Mouse (Mus musculus) stomach, postnatal 0 days (tissue): Measurements from ENCODE around the gene 1810043G02Rik. TPM values are rescaled to one million over a fixed set of nuclear protein-coding genes. Genes with fewer than 3 reads are reported as not detected.

Source experiments
- ATAC-seq: fragments of 200-750 bp; cut with Nextera tagmentation; 2 replicates; pipeline ENCODE4 v1.8.0; 2017; ENCODE audit not compliant: low FRiP score, low TSS enrichment
- DNase-seq: peaks from one replicate; pipeline ENCODE4 v3.0.0-alpha.2; 2016; ENCODE audit warnings: low spot score
- H3K27ac ChIP-seq: fragments of 300-500 bp; sonication (generic); replicated peaks from 2 replicates; pipeline ENCODE4 v1.5.1; 2014; ENCODE audit warnings: mild to moderate bottlenecking, control low read depth
- H3K27me3 ChIP-seq: fragments of 300-500 bp; sonication (generic); 2 replicates; pipeline ENCODE4 v1.6.1; 2014; ENCODE audit warnings: low read length; ENCODE audit not compliant: control insufficient read depth, insufficient read depth
- H3K36me3 ChIP-seq: fragments of 300-500 bp; sonication (generic); 2 replicates; pipeline ENCODE4 v1.6.1; 2014; ENCODE audit warnings: low read length, mixed read lengths; ENCODE audit not compliant: control insufficient read depth, insufficient read depth
- H3K4me1 ChIP-seq: fragments of 300-500 bp; sonication (generic); replicated peaks from 2 replicates; pipeline ENCODE4 v1.6.1; 2014; ENCODE audit warnings: antibody characterized with exemption; ENCODE audit not compliant: control insufficient read depth, insufficient read depth
- H3K4me2 ChIP-seq: fragments of 300-500 bp; sonication (generic); replicated peaks from 2 replicates; pipeline ENCODE4 v1.6.1; 2014; ENCODE audit warnings: low read depth, mild to moderate bottlenecking, control low read depth, moderate library complexity
- H3K4me3 ChIP-seq: fragments of 300-500 bp; sonication (generic); 2 replicates; pipeline ENCODE4 v1.5.1; 2014; ENCODE audit warnings: low read depth, low read length, control low read depth
- H3K9ac ChIP-seq: fragments of 300-500 bp; sonication (generic); 2 replicates; pipeline ENCODE4 v1.6.1; 2014; ENCODE audit warnings: mild to moderate bottlenecking, low read length, control low read depth, mixed read lengths
- H3K9me3 ChIP-seq: fragments of 300-500 bp; sonication (generic); 2 replicates; pipeline ENCODE4 v1.6.1; 2016; ENCODE audit warnings: low read length; ENCODE audit not compliant: control insufficient read depth
- CTCF ChIP-seq: IDR thresholded peaks from 2 replicates; pipeline ENCODE4 v1.5.1; 2016; ENCODE audit warnings: antibody characterized with exemption, low read depth, mild to moderate bottlenecking, moderate library complexity
- EP300 ChIP-seq: optimal IDR thresholded peaks from 2 replicates; pipeline ENCODE3; 2016; ENCODE audit warnings: antibody characterized with exemption
- WGBS: fragments of 180-500 bp; shearing (Covaris S2); extraction: QIAGEN DNeasy Blood & Tissue Kit; methylation state at CpG from one replicate; pipeline ENCODE4 v1.1.7; 2014; 5-methylcytosine and 5-hydroxymethylcytosine counted together
- polyA plus RNA-seq: library from polyadenylated mRNA; unstranded; fragments of >200 nt; fragmentation: Nextera tagmentation; extraction: Ambion mirVana; gene quantifications from 2 replicates; pipeline ENCODE4 v1.2.1, GENCODE M21; 2015

1810043G02Rik gene
- polyA plus RNA-seq, 1 experiment from 2014 or later = 16.1 TPM

GRCm38 (mm10) chr10:78001796-78002195 is 23.5 kb downstream of the 1810043G02Rik start:
- H3K27me3 ChIP-seq = no peaks in the 10 kb centered on the region
- TF ChIP-seq CTCF (no peak), EP300 (no peak)
- H3K36me3 ChIP-seq = peaks cover 25% of the 10 kb centered on the region
- no peak for DNase-seq
- no peaks in the 10 kb centered on the region for H3K9me3 ChIP-seq
- no peak overlapping the region for H3K4me2 ChIP-seq
- no peak overlapping the region for H3K4me3 ChIP-seq
- no peak for ATAC-seq
- peaks cover 2% of the 10 kb centered on the region; the same call in 1 of the 2 replicates for H3K4me1 ChIP-seq
- 83% methylated on average over 11 of the region's 11 CpGs for whole genome bisulfite sequencing
- H3K9ac ChIP-seq = no peak overlapping the region
- no peak overlapping the region for H3K27ac ChIP-seq

DNA sequence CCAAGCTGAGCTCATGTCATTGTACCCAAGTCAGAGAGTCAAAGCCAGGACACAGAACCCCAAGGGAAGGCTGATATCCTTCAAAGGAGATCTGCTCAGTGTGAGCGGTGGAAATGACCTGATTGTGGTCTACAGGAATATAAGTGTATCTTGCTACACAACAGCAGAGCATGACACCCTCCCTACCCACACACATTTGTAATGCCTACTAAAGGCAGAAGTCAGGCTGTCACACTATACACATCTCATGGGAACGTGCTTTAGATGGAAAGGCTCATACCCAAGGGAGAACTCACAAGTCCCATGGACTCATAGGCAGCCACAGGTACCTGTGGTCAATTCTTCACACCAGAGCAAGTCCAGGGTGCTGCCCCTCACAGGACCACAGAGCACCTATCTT is 24.0 kb downstream of the 1810043G02Rik start:
- ATAC-seq (no peak), DNase-seq (no peak)
- H3K4me2 ChIP-seq = no peak overlapping the region
- H3K4me3 ChIP-seq = no peak overlapping the region
- H3K27ac ChIP-seq = no peak overlapping the region
- no peaks in the 10 kb centered on the region for H3K27me3 ChIP-seq
- peaks cover 2% of the 10 kb centered on the region; the same call in 1 of the 2 replicates for H3K4me1 ChIP-seq
- H3K9ac ChIP-seq = no peak overlapping the region
- peaks cover 24% of the 10 kb centered on the region for H3K36me3 ChIP-seq
- no peaks in the 10 kb centered on the region for H3K9me3 ChIP-seq
- 93% methylated on average over 2 of the region's 2 CpGs for WGBS
- no peak for TF ChIP-seq EP300
- TF ChIP-seq CTCF = no peak

DNA sequence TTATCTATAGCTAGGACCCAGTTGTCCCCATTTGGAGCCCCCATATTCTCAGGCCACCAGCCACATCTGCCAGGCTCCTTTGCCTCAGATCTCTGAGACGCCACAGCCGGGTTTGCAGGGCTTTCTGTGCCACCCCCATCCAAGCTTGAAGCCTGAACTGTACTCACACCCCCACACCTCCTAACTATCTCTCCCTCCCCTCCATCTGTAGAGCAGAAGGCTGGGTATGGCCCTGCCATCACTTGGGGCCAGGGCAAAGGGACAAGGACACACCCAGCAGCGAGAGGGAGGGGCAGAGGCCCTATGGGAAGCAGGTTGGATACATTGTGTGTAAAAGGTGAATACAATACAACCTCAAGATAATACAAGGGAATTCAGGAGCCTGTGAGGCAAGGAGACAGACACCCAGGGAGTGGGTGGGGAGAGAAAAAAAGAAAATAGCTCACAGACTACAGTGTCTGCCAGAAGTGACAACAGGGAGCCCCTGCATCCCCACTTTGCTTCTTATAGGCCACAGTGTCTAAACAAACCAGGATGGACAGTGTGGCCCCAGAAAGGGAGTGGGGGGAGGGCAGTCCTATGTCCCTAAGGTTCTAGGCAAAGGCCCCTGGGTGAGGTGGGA is 26.3 kb downstream of the 1810043G02Rik start:
- H3K9me3 ChIP-seq = no peaks in the 10 kb centered on the region
- no peak overlapping the region for H3K4me2 ChIP-seq
- WGBS = 76% methylated on average over 3 of the region's 3 CpGs
- DNase-seq (peak; percentile 78), ATAC-seq (peak; percentile 61)
- H3K36me3 ChIP-seq = peaks cover 11% of the 10 kb centered on the region
- H3K27me3 ChIP-seq = no peaks in the 10 kb centered on the region
- no peak for TF ChIP-seq CTCF
- TF ChIP-seq EP300 = no peak
- H3K9ac ChIP-seq = no peak overlapping the region
- peak overlapping the region; percentile 74 for H3K27ac ChIP-seq
- no peak overlapping the region for H3K4me3 ChIP-seq
- H3K4me1 ChIP-seq = peaks cover 9% of the 10 kb centered on the region

DNA sequence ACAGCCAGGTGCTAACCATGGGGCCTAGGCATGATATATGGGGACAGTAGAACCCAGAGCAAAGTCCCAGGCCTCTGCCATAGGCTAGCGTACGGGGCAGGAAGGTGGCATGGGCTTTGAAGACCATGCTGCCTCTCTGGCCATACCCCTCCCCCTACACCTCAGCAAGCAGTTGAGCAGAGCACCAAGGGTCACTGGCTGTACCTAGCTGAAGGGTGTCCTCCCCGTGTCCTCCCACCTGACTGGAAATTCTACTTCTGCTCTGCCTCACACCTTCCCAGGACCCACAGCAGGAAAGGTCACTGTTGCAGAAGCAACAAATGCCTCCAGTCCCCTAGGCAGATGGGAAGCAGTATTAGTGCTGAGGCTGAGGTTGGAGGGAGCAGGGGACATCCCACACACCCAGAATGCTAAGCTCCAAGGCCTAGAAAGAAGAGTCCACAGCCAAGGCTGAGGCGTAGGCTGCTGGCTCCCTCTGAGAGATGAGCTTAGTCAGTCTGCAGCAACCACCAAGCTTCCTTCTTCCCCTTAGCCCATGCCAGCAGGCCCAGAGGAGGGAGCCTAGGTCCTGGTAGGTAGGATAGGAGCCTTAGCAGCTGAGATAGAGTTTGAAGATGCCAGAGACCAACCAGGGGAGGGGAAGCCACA is 27.6 kb downstream of the 1810043G02Rik start:
- Histone ChIP-seq H3K4me1 (peaks cover 9% of the 10 kb centered on the region), H3K36me3 (no peaks in the 10 kb centered on the region; the same call in 1 of the 2 replicates), H3K27me3 (no peaks in the 10 kb centered on the region), H3K4me3 (no peak overlapping the region), H3K27ac (peak overlapping the region; percentile 30; the same call in 1 of the 2 replicates), H3K9ac (no peak overlapping the region), H3K9me3 (no peaks in the 10 kb centered on the region), H3K4me2 (no peak overlapping the region)
- ATAC-seq = no peak
- DNase-seq = no peak
- no peak for TF ChIP-seq EP300
- no peak for TF ChIP-seq CTCF
- WGBS = 64% methylated on average over 4 of the region's 4 CpGs

DNA sequence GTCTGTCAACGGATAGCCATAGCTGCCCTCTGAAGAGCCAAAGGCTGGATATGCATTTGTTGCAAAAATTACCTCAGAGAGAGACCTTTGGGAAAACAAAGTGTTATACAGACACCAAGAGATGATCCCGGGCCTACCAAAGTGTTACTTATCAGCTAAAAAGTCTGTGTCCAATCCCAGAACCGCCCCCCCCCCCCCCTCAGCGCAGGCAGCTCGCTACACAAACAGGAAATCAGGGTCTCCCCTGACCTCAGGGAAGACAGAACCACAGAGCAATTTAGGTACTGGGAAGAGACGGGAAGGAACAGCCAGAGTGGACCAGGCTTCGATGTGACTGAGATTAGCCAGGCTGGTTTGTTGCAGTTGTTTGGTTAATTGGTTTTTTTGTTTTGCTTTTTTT is 28.9 kb downstream of the 1810043G02Rik start:
- no peaks in the 10 kb centered on the region for H3K27me3 ChIP-seq
- H3K9ac ChIP-seq = no peak overlapping the region; the same call in 1 of the 2 replicates
- no peaks in the 10 kb centered on the region for H3K9me3 ChIP-seq
- no peak for TF ChIP-seq EP300
- no peak for TF ChIP-seq CTCF
- WGBS = 26% methylated on average over 7 of the region's 7 CpGs
- no peak for ATAC-seq
- H3K4me2 ChIP-seq = 0 out of 2 replicates have a peak overlapping the region, but pooled peaks have one; percentile 9
- H3K4me1 ChIP-seq = peaks cover 9% of the 10 kb centered on the region
- no peak for DNase-seq
- H3K27ac ChIP-seq = no peak overlapping the region
- H3K36me3 ChIP-seq = no peaks in the 10 kb centered on the region
- H3K4me3 ChIP-seq = no peak overlapping the region

GRCm38 (mm10) chr10:78008169-78008568 is 29.8 kb downstream of the 1810043G02Rik start:
- TF ChIP-seq CTCF = no peak
- TF ChIP-seq EP300 = no peak
- DNase-seq (no peak), ATAC-seq (no peak)
- H3K27ac ChIP-seq = no peak overlapping the region; the same call in 1 of the 2 replicates
- WGBS = 79% methylated on average over 3 of the region's 3 CpGs
- H3K9me3 ChIP-seq = no peaks in the 10 kb centered on the region
- no peaks in the 10 kb centered on the region for H3K36me3 ChIP-seq
- peak overlapping the region; percentile 79 for H3K9ac ChIP-seq
- peak overlapping the region; percentile 84 for H3K4me2 ChIP-seq
- H3K4me3 ChIP-seq = peak overlapping the region; percentile 79; the same call in 1 of the 2 replicates
- H3K4me1 ChIP-seq = peaks cover 9% of the 10 kb centered on the region
- no peaks in the 10 kb centered on the region for H3K27me3 ChIP-seq
